Mouse (Mus musculus): Measurements from ENCODE around the gene Zmynd8.

Zmynd8 gene

DNA sequence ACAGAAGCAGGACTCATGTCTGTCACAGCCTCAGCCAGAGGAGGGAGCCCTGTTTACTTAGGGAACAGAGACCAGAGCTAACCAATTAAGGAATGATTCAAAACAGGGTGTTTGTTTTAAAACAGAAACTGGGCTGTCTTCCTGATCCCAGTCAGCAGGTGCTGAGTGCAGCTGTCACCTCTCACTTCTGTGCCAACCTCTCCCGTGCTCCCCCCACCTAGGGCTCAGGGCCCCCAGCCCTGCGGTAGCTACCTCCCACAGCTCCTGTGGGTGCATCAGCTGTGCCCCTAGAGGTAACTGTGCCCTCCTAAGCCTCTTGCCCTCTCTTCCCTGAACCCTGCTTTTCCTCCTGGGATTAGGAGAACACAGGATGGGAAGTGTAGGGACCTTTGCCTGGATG lies 162.5 kb downstream of the Zmynd8 start:
- DNase-seq = no peak

Measured in thymus, postnatal 14 days (tissue).